Mouse (Mus musculus): ENCODE data around the gene Mmp14.

Mmp14 gene

DNA sequence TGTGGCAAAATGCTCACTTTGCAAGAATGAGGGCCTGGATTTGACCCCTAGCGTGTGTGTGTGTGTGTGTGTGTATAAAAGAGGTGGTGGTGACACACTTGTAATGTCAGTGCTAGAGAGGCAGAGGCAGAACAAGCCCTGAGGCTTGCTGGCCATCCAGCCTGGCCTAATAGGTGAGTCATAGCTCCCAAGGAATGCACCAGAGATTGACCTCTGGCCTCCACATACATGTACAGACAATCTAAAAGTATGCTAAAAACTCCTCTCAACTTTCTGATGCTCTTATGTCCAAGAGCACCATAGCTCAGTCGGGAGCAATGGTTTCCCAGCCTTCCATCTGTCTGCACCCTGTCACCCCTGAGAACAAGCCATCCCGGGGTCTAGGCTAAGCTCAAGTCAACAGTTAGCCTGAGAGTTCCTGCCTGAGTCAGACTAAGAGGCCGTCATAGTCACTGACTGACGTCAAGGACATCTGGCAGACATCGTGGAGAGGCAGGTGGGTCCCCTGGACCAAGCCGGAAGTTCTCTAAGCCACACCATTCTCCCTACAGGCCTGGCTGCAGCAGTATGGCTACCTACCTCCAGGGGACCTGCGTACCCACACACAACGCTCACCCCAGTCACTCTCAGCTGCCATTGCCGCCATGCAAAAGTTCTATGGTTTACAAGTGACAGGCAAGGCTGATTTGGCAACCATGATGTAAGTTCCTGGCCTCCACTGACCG lies 3.9 kb downstream of the Mmp14 start:
- DNase-seq (ENCODE audit: low spot score), result no peak

DNA sequence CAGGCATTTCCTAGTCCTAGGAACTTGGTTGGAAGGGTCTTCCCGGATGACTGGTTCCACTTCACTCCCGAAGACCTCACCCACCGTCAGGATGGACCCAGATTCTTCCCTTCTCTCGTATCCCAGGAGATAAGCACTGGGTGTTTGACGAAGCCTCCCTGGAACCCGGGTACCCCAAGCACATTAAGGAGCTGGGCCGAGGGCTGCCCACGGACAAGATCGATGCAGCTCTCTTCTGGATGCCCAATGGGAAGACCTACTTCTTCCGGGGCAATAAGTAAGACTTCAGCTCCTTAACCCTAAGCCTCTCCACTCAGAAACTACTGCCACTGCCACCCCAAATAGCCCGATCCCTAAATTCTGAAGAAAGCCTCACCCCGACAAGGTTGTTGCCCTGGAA lies 7.7 kb downstream of the Mmp14 start:
- DNase-seq (ENCODE audit: low spot score), result no peak

DNA sequence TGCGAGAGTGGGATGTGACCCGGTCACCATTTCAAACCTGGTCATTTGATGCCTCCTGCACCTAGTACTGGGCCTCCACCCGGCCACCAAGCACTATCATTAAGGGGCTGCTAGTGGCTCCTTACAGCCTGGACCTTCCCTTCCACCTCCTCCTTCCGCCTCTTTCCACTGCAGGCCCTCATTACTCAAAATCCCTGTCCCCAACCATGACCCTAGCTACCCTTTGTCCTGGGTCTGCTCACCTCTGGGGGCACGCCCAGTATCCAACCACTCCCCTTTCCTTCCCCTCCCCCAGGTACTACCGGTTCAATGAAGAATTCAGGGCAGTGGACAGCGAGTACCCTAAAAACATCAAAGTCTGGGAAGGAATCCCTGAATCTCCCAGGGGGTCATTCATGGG lies 8.2 kb downstream of the Mmp14 start:
- no peak for DNase-seq (ENCODE audit: low spot score)

DNA sequence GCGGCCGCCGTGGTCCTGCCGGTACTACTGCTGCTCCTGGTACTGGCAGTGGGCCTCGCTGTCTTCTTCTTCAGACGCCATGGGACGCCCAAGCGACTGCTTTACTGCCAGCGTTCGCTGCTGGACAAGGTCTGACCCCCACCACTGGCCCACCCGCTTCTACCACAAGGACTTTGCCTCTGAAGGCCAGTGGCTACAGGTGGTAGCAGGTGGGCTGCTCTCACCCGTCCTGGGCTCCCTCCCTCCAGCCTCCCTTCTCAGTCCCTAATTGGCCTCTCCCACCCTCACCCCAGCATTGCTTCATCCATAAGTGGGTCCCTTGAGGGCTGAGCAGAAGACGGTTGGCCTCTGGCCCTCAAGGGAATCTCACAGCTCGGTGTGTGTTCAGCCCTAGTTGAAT lies 9.1 kb downstream of the Mmp14 start:
- DNase-seq (ENCODE audit: low spot score), result no peak

DNA sequence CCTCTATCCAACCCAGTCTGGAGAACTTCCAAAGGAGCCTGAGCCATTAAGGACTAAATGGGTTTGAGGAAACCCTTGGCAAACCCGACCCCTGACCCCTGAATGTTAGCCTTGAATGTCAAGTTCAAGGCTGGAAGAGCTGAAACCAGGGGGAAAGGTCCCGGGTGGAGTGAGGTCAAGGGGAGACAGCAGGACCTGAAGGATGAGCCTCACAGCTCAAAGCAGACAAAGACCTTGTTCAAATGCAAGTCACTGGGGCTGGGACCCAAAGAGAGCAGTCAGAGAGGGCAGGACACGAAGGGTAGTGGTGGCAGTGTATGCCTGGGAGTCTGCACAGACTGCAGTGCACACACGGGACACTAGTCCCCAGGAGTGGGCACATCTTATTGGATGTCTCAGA lies 10.0 kb downstream of the Mmp14 start:
- DNase-seq (ENCODE audit: low spot score), result no peak

DNA sequence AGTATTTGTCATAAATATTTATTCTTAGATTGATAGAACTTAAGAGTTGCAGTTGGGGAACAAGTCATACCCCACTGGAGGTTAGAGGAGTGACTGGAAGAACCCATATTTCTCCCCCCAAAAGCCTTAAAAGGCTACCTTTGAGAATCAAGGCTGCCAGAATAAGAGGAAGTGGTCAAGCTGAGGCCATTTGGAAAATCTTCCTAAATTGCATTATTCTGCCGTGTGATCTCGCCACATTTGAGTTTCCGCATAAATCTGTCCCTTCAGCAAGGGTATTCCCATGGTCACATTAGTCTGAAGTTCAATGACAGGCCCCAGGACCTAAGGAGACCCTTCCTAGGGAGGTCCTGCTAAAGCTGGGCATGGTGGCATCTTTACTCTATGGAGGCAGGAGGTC lies 11.1 kb downstream of the Mmp14 start:
- DNase-seq (ENCODE audit: low spot score), result no peak

DNA sequence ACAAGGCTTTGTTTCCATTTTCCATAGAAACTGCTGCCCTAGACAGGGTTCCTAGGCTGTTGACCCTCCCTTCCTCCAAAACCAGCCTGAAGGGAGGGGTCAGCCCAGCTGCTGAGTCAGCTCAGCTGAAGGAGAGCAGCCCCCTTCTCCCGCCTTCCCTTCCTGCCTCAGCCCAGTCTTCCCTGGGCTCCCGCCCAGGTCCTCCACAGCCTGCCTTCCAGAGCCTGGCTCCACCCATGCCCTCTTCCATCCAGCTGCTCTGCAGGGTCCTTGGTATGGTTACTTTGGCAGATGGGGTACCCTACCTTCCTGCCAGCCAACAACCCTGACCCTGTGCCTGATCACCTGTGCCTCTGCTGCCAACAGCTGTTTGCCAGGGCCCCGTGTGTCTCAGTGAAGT lies 11.8 kb downstream of the Mmp14 start:
- no peak for DNase-seq (ENCODE audit: low spot score)

DNA sequence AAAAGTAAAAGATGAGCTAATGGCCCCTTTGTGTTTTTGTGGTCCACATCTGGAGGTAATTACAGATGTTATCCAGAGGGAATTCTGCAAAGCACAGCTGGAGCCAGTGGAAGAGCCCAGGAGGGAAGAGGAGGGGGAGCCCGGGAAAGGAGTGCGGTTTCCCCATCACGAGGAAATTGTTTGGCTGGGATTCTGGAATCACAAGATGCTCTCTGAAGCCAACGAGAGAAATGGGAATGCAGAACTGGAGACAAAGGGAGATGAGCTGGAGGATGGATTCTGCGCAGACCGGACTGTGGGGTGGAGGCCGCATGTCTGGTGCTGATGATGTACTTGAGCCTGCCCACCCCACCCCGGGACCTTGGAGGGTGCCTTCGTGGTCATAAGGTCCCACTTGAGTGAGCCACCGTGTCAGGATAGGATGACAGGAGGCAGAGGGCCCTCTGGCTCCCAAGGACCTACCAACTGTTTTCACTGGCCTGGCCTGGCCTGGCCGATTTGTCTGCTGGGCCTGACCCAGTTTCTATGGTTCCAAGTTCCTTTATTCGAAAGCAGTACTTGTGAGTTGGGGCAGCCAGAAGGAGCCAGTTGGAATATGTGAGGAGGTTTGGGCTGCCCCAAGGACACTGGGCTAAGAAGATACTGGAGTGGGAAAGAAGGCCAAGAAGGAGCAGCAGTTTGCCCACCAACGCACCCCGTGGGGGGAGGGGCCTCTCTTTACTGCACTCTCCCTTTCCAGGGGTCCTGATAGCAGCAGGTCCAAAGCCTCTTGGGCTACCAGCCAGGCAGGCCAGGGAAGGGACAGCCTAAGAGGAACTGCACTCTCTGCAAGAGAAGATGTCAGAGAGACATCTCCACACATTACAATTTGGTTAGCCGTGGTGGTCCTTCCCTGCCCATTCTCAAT lies 12.6 kb downstream of the Mmp14 start:
- no peak for DNase-seq (ENCODE audit: low spot score)

DNA sequence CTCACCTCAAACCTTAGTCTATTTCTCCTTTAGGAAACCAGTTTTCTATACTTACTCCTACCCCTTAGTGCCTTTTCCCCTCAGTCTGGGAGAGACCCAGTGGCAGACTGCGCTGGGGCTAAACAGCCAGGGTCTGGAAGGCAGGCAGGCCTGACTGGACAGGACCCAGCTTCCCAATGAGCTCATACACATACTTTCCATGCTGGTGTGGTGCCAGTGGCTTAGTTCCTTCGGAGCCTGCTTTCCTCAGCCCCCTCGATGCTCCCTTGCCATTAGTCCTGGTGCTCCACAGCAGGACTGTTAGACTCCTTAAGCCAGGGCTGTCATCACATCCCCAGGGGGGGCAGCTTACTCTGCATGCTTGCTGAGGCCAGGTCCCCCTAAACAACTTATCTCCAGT lies 14.1 kb downstream of the Mmp14 start:
- no peak for DNase-seq (ENCODE audit: low spot score)

DNA sequence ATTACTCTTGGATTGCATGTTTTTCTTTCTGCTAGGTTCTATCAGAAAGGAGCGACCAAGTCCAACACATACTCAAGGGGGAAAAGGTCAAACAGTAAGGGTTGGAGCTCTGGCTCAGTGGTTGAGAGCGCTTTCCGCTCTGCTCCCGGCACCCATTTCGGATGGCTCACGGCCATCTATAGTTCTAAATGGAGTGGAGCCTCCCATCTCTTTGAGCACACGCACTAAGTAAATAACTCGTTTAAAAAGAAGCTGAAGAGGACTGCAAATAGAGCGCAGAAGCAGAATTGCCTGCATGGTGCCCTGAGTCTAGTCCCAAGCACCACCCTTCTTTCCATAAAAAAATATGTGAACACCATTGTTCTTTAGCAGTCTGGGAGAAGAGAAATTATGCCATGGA lies 22.2 kb downstream of the Mmp14 start:
- DNase-seq (ENCODE audit: low spot score), result no peak

DNA sequence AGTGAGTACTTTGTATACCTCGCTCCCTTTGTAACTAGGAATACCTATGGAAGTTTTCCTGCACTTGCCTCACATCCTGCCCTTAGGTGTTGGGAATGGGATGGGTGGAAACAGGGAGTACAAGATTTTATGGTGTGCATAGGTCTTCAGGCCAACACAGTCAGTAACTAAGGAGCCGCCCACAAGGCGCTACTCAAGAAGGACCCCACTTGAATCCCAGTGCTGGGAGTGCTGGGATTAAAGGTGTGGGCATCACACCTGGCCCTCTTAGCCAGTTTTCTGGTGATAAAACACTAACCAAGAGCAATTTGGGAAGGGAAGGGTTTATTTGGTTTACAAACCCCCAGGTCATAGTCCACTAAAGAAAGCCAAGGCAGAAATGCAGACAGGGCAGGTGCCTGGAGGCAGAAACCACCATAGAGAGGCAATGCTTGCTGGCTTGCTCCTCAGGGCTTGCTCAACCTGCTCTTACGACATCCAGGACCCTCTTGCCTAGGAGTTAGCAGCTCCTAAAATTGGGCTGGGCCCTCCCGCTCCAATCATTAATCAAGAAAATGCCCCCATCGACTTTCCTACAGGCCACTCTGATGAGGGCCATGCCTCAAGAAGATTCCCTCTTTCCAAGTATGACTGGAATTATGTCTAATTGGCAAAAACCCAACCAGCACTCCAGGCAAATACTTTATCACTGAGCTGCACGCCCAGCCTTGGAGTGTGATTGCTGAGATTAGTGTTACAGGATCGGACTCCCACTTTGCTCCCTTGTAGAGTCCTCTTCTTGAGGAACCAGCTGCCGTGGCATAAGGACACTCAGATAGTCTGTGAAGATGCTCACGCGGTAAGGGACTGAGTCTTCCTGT lies 23.5 kb downstream of the Mmp14 start:
- DNase-seq (ENCODE audit: low spot score), result no peak

DNA sequence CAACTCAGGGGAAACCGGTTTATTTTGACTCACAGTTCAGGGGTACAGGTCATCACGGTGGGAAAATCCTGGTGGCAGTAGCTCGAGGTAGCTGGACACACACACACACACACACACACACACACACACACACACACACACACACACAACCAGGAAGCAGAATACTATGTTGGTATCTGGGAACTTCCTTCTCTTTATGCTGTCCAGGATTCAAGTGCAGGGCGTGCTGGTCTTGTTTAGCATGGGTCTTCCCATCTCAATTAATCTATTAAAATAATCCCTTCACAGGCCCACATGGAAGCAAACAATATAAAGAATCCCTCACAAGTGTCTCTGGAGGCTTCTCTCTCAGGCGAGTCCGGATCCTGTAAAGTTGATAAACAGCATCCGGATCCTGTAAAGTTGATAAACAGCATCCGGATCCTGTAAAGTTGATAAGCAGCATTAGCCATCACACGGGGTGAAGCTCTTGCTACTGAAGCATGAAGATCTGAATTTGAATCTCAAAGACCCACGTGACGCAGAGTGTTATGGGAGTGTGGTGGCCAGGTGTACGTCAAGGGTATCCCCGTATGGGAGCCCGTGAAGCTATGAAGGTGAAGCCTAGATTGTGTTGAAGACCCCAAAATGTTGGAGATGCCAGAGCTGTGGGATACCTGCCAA lies 26.6 kb downstream of the Mmp14 start:
- DNase-seq (ENCODE audit: low spot score), result no peak

DNA sequence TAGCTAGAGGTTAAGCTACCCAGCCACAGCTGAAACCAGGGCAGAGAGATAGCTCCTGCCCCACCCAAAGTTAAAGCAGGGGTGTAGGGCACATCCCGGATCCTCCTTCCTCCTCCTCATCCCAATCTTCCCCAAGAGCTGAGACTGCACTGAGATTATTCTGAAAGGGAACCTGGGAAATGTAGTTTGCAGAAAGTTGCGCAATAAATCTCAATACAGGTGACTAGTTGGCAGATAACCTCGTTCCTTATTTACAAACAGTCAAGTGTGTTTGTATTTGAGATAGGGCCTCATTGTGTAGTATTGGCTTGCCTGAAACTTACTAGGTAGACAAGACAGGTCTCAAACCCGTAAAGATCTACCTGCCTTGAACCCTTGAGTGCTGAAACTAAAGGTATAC lies 30.7 kb downstream of the Mmp14 start:
- DNase-seq (ENCODE audit: low spot score), result no peak

DNA sequence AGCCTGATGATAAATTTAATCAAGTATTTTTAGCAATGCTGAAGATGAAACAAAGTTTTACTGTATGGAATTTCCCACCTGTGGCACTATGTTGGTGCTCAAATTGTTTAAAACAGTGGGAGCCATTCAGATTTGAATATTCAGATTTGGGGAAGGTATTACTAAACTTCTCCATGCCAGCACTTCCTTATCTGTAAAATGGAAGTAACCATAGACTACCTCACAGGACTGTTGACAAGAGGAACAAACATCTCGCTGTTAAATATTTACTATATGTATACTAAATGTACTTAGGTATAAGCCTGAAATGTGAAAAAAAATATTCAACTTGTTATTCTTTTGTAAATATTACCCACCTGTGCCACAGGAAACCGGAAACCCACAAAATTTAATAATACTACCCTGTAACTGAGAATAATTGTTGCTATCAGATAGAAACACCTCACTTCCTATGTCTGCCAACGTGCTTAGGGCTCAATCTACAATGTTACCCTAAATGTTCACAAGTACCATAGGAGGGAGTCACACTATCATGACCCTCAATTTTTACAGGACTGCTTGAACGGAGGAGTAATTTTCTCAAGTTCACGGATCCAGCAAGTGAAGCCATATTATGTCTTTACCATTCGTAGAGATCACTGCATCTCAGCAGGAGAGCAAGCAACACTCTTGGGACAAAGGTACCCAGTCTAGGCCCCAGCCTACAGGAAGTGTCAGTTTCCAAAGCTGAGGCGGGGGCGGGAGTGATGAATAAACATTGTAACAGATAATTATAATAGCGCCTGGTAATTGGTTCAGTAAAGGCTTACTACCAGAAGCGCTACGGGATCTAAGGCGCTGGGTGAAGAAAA lies 31.9 kb downstream of the Mmp14 start:
- DNase-seq (ENCODE audit: low spot score), result no peak

DNA sequence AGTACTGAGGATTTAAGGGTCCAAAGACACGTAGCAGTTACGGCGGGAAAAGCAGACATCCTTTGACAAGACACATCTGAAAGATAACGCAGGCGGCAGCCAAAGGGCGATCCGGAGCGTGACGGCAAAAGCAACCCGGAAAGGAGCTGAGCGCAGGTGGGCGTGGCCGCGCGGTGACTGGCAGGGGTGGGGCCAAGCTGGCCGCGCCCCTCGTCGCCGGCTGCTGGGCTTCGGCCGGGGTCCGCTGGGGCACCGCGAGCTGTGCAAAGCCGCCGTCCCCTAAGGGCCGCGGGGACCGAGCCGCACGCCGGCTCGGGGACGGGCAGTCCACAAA lies 32.5 kb downstream of the Mmp14 start, which contains the start of gene Lrp10:
Gene Lrp10, plus strand, starts transcription at position 179 of the 334 bp plus-strand sequence.
- DNase-seq (ENCODE audit: low spot score), result peak; percentile 75

DNA sequence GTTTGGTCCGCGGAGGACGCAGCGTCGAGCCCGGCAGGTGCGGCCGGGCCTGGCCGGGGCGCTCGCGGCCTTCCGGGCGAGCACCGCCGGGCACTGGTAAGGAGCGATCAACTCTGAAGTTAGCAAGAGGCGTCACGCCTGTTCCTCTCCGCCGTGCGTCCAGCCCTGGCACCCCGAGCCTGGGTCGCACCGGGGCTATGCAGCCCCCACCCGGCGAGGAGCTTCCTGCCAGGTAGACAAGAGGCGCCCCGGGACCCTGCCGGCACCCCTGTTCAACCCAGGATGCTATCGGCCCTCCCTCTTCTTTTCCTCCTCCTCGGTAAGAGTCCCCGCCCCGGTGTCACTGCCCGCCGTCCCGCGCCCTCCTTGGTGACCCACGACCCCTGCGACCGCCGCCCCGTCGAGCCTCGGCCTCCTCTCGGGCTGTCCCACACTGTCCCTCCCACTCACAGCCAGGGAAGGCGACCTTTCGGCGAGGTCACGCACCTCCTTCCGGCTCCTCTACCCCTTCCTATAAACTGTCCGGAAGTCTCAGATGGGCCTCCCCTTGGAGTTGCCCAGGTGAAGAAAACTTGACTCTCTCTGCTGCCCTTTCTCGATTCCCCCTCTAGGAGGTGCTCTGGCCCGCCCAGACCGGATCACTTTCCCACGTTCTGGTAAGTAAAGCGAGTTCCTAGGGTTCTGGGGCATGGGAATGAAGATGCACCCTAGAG lies 33.0 kb downstream of the Mmp14 start:
- peak; percentile 24 for DNase-seq (ENCODE audit: low spot score)

DNA sequence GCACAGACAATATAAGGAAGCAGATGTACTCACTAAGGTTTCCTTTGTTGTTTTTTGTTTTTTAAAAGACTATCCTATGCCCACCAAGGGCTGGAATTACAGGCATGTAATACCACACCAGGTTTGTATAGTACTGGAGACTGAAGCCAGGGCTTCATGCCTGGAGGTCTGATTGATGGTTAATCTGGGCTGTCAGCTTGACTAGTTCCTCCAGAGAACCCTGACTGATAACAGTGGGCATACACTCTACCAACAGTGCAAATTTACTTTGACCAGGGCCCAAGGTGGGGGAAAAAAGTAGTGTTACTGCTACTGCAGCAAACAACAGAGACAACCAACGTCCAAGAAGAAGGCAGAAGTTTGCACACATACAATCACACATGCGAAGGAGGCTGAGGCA lies 40.1 kb downstream of the Mmp14 start:
- DNase-seq (ENCODE audit: low spot score), result no peak

DNA sequence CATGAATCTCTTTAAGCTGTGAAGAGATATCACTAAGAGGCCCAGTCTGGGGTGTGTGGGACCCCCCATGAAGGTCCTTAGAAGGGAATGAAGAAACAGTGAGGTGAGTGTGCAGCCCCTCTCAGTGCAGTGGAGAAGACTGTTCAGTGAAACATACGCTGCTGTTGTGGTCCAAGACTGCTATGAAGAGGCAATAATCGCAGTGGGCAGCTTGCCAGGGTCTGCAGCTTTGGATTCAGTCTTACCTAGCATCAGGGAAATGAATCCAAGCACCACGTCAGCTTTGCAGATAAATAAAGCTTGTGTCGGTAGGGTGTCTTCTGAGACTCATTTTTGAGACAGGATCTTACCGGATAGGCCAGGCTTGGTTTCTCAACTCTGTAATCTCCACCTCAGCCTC lies 41.3 kb downstream of the Mmp14 start:
- no peak for DNase-seq (ENCODE audit: low spot score)

DNA sequence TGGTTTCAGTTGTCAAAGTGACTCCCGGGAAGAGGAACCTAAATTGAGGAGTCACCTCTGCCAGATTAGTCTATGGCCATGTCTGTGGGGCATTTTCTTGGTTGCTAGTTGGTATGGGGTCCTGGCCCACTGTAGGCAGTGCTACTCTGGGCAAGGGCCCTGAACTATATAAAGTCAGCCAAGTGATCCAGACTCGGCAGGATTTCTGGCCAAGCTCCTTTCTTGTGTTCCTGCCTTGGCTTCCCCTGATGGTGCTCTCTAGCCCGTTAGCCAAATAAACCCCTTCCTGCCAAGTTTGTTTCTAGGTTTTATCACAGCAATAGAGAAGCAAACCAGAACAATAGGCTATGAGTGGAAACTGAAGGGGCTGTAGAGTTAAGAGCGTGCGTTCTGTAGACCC lies 43.3 kb downstream of the Mmp14 start:
- DNase-seq (ENCODE audit: low spot score), result no peak

All from left cerebral cortex, adult 11 months (tissue).